Mouse (Mus musculus): ENCODE measurements around the gene Fam160b1. TPM values are rescaled to one million over a fixed set of nuclear protein-coding genes. Genes with fewer than 3 reads are reported as not detected.

Gene Fam160b1
- polyA plus RNA-seq, 1 experiment from 2014 or later: 17.7 TPM

DNA sequence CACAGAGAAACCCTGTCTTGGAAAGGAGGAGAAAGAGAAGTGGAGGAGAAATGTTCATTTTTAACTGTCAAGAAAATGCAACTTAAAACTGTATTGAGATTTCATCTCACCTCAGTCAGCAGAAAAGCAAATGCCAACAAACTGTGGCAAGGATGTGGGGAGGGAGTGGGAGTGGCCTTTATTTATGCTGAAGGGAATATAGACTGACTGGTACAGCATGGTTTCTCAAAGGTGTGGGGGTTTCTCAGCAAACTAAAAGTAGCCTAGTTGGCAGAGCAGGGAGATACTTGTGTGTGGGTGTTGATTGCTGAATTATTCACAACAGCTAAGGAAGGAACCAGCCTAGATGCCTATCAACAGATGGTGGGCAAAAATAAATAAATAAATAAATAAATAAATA lies 32.8 kb upstream of the Fam160b1 start:
- Histone ChIP-seq H3K9ac (replicated peaks) (no peak overlapping the region), H3K4me3 (no peak overlapping the region), H3K36me3 (no peaks in the 10 kb centered on the region), H3K4me2 (replicated peaks) (no peak overlapping the region), H3K27ac (replicated peaks) (no peak overlapping the region), H3K4me1 (no peaks in the 10 kb centered on the region), H3K27me3 (no peaks in the 10 kb centered on the region), H3K9me3 (no peaks in the 10 kb centered on the region)
- no peak for ATAC-seq (ENCODE audit: low FRiP score, low read depth)

DNA sequence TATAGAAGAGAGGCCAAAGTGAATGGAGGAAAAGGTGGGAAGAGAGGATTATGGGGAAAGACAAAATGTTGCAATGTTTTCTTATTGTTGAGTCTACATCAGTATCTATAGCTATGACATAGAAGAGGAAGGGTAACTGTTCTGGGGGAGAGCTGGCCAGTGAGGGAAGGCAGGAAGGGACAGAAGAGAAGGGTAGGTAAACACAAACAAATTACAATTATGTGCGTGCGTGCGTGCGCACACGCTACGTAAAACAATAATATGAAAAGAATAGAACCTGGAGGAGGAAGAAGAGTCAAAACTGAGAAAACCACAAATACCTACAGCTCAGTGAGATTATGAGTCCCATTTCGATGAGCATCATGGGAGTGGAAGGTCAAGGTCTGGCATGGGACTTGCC lies 32.2 kb upstream of the Fam160b1 start:
- Histone ChIP-seq H3K9me3 (no peaks in the 10 kb centered on the region), H3K27me3 (no peaks in the 10 kb centered on the region), H3K4me2 (replicated peaks) (no peak overlapping the region), H3K4me1 (no peaks in the 10 kb centered on the region), H3K27ac (replicated peaks) (no peak overlapping the region), H3K4me3 (no peak overlapping the region), H3K36me3 (no peaks in the 10 kb centered on the region), H3K9ac (replicated peaks) (no peak overlapping the region)
- no peak for ATAC-seq (ENCODE audit: low FRiP score, low read depth)
- WGBS: 98% methylated on average over 7 of the region's 7 CpGs

DNA sequence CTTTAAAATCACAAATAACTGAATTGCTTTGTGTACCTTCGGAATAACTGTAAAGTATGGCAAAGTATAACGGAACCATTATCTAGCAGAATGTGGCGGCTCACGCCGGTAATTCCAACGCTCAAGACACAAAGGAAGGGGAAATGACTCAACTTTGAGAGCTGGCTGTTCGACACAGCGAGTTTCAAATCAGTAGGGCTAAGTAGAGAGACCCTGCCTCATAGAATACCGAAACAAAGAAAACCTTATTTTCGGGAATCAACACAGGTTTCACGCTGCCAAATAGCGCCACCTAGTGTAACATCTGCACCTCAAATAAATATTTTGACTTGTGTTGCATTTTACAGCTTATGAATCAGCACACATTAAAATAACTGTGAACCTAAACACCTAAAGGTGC lies 31.7 kb upstream of the Fam160b1 start:
- Histone ChIP-seq H3K9ac (replicated peaks) (no peak overlapping the region), H3K36me3 (no peaks in the 10 kb centered on the region), H3K4me1 (no peaks in the 10 kb centered on the region), H3K4me2 (replicated peaks) (no peak overlapping the region), H3K27ac (replicated peaks) (no peak overlapping the region), H3K4me3 (no peak overlapping the region), H3K9me3 (no peaks in the 10 kb centered on the region), H3K27me3 (no peaks in the 10 kb centered on the region)
- no peak for ATAC-seq (ENCODE audit: low FRiP score, low read depth)
- WGBS: 61% methylated on average over 12 of the region's 12 CpGs

DNA sequence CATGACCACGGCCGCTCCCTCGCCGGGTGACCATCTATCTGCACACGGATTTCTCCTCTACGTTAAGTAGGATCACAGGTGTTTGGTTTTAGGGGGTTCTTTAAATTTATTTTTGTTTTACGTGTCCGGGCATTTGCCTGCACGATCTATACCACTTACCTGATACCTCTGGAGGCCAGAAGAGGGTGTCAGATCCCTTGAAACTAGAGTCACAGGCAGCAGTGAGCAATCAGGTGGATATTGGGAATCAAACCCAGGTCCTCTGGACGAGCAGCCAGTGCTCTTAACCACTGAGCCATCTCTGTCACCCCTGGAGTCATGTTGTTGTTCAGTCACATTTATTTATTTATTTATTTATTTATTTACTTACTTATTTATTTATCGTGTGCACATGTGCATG lies 30.2 kb upstream of the Fam160b1 start:
- H3K4me2 ChIP-seq (replicated peaks): no peak overlapping the region
- H3K9me3 ChIP-seq: no peaks in the 10 kb centered on the region
- H3K36me3 ChIP-seq: no peaks in the 10 kb centered on the region
- WGBS: 80% methylated on average over 11 of the region's 11 CpGs
- H3K9ac ChIP-seq (replicated peaks): no peak overlapping the region
- no peak for ATAC-seq (ENCODE audit: low FRiP score, low read depth)
- H3K4me3 ChIP-seq: no peak overlapping the region
- H3K27ac ChIP-seq (replicated peaks): no peak overlapping the region
- no peaks in the 10 kb centered on the region for H3K4me1 ChIP-seq
- no peaks in the 10 kb centered on the region for H3K27me3 ChIP-seq

DNA sequence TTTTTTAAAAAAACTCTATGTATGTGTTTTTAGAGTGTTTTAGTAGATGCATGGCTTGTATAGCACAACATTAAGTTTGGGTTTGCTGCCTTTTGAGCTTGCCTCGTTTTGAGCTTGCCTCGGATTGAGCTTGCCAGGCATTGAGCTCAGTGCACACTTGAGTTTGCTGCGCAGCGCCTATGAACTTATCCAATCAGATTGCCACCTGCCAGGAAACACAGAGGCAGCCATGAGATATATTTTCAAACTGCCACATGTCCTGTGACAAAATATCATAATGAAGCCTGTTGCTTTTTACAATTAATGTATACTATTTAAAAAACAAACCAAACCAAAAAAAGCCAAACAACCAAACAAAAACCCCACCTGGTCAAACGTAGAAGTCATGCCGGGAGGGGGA lies 29.2 kb upstream of the Fam160b1 start:
- no peak overlapping the region for H3K27ac ChIP-seq (replicated peaks)
- no peak overlapping the region for H3K4me3 ChIP-seq
- no peak overlapping the region for H3K9ac ChIP-seq (replicated peaks)
- no peaks in the 10 kb centered on the region for H3K4me1 ChIP-seq
- ATAC-seq (ENCODE audit: low FRiP score, low read depth): no peak
- H3K27me3 ChIP-seq: no peaks in the 10 kb centered on the region
- 86% methylated on average over 6 of the region's 6 CpGs for WGBS
- H3K4me2 ChIP-seq (replicated peaks): no peak overlapping the region
- no peaks in the 10 kb centered on the region for H3K9me3 ChIP-seq
- no peaks in the 10 kb centered on the region for H3K36me3 ChIP-seq

DNA sequence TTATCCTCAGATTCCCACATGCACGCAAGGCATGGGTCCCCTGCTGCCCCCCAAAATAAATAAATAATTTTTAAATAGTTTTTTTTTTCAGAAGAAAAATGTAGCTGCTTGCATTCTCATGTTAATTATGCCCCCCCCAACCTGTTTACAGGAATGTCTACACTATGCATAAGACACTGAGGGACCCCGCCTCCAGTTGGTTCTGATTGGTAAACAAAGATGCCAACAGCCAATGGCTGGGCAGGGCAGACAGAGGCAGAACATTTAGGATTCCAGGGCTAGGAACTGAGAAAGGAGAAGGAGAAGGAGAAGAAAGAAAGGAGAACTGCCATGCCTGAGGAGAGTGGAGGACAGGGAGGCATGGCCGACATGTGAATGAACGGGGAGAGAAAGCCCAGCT lies 27.1 kb upstream of the Fam160b1 start:
- Histone ChIP-seq H3K4me3 (no peak overlapping the region), H3K27ac (replicated peaks) (no peak overlapping the region), H3K9me3 (no peaks in the 10 kb centered on the region), H3K27me3 (no peaks in the 10 kb centered on the region), H3K36me3 (no peaks in the 10 kb centered on the region), H3K4me1 (no peaks in the 10 kb centered on the region), H3K9ac (replicated peaks) (no peak overlapping the region), H3K4me2 (replicated peaks) (no peak overlapping the region)
- no peak for ATAC-seq (ENCODE audit: low FRiP score, low read depth)
- WGBS: 83% methylated on average over 4 of the region's 4 CpGs

DNA sequence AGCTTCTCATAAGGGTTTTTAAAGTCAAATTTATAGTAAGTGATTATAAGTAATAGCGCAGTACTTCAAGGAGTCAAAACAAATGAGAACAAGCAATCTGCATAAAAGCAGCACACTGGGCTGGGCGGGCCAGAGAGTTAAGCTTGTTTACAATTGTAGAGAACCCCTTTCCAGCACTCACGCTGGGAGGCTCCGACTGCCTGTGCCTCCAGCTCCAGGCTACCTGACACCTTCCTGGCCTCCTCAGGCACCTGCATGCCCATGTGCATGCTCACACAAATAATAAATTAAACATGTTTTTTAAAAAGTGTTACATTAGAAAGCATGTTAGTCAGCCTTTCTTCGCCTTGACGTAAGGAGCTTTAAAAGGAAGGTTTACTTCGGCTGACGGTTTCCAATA lies 25.3 kb upstream of the Fam160b1 start:
- no peaks in the 10 kb centered on the region for H3K9me3 ChIP-seq
- no peaks in the 10 kb centered on the region for H3K36me3 ChIP-seq
- no peak for ATAC-seq (ENCODE audit: low FRiP score, low read depth)
- no peak overlapping the region for H3K27ac ChIP-seq (replicated peaks)
- WGBS: 40% methylated on average over 8 of the region's 8 CpGs
- no peak overlapping the region for H3K4me3 ChIP-seq
- no peak overlapping the region for H3K9ac ChIP-seq (replicated peaks)
- no peaks in the 10 kb centered on the region for H3K4me1 ChIP-seq
- no peaks in the 10 kb centered on the region for H3K27me3 ChIP-seq
- no peak overlapping the region for H3K4me2 ChIP-seq (replicated peaks)

DNA sequence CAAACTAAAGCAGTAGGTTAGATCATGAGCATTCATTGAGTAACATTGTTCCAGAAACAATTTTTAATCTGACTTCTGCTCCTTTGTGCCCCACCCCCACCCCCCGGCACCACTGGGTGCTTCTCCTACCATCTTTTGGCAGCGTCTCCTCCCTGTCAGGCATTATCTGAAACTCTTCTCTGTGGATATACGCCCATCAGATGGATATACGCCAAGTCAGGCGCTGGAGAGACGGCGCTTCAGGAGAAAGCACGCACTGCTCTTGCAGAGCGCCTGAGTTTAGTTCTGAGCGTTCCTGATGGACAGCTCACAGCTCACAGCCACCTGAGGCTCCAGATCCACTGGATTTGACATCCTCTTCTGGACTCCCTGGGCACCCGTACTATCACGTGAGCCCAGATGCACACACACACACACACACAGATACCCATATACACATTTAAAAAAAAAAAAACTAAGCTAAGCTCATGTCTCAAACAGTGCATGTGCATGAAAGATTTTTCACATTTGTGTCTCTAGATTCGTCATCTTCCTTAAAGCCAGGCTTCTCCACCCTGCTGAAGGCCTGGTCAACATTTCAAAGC lies 21.1 kb upstream of the Fam160b1 start:
- 87% methylated on average over 13 of the region's 13 CpGs for WGBS
- Histone ChIP-seq H3K27me3 (no peaks in the 10 kb centered on the region), H3K4me3 (no peak overlapping the region), H3K27ac (replicated peaks) (no peak overlapping the region), H3K9ac (replicated peaks) (no peak overlapping the region), H3K9me3 (no peaks in the 10 kb centered on the region), H3K4me1 (no peaks in the 10 kb centered on the region), H3K36me3 (no peaks in the 10 kb centered on the region), H3K4me2 (replicated peaks) (no peak overlapping the region)
- ATAC-seq (ENCODE audit: low FRiP score, low read depth): no peak

DNA sequence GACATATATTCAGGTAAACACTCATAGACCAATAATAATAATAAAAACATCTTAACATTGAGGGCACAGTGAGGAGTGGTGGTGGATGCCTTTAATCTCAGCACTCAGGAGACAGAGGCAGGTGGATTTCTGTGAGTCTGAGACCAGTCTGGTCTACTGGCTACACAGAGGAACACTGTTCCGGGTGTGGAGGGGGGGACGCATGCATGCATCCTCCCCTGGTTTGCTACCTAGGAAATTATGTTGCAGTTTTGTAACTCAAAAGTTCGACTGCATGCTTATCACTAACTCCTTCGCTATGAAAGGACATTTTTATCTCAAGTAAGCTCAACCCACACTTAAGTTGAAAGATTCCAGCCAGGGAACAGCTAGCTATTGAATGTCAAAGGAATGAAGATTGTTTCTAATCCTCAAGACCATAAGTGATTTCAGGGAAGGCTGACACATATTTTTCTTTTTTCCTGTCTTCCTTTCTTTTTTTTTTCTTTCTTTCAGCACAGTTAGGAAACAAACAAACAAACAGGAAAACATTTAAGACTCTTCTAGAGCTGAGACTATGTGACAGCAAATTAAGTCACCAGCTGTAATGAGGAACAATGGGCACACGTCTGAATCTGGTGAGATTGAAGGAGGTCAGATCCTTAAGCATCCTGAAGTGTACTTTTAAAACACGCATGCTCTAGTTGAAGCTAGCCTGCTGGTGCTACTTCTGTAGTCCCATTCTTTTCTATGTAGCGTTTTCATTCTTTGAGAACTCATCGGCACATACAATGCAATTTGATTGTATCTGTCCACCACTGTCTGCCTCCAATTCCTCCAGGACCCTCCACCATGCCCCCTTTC lies 19.4 kb upstream of the Fam160b1 start:
- Histone ChIP-seq H3K36me3 (no peaks in the 10 kb centered on the region), H3K4me1 (no peaks in the 10 kb centered on the region), H3K4me3 (no peak overlapping the region), H3K9me3 (0 out of 2 replicates have a peak, but pooled peaks cover 2% of the 10 kb centered on the region), H3K4me2 (replicated peaks) (no peak overlapping the region), H3K9ac (replicated peaks) (no peak overlapping the region), H3K27me3 (no peaks in the 10 kb centered on the region), H3K27ac (replicated peaks) (no peak overlapping the region)
- 81% methylated on average over 8 of the region's 8 CpGs for WGBS
- no peak for ATAC-seq (ENCODE audit: low FRiP score, low read depth)

DNA sequence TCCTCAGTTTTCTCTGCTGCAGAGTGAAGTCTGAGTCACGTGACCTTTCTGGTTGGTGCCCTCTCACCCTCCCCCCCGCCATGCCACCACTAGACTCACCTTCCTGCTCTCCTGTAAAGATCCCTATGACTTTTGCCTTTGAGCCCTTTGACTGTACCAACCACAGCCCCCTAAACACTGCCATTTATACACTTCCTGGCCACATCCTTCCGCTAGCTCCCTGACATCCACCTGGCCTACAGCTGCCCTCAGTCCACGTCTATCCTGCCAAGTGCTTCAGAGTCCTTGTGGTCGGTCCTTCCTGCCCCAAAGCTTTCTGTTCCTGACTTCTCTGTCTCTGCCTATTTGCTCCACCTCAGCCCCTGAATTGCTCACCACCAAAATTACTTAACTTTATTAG lies 16.6 kb upstream of the Fam160b1 start:
- no peak overlapping the region for H3K4me3 ChIP-seq
- no peaks in the 10 kb centered on the region for H3K36me3 ChIP-seq
- H3K27ac ChIP-seq (replicated peaks): no peak overlapping the region
- no peaks in the 10 kb centered on the region for H3K4me1 ChIP-seq
- WGBS: 86% methylated on average over 5 of the region's 5 CpGs
- H3K4me2 ChIP-seq (replicated peaks): no peak overlapping the region
- 0 out of 2 replicates have a peak, but pooled peaks cover 12% of the 10 kb centered on the region for H3K9me3 ChIP-seq
- no peaks in the 10 kb centered on the region for H3K27me3 ChIP-seq
- ATAC-seq (ENCODE audit: low FRiP score, low read depth): no peak
- no peak overlapping the region for H3K9ac ChIP-seq (replicated peaks)

DNA sequence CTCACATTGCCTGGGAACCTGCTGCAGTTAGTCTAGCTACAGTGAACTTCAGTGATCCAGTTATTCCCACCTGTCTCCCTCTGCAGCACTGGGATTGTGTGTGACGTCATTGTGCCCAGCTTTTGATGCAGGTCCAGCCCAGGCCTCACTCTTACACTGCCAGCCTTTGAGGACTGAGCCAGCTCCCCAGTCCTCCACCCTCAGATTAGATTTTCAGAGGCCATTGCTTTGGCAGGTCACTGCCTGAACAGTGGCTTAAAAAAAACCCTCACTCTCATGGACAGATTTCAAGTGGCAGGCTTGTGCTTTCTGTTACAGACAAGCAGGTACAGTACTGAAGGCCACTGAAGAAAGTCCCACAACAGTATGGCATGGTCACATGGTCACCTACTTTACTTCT lies 15.8 kb upstream of the Fam160b1 start:
- Histone ChIP-seq H3K36me3 (no peaks in the 10 kb centered on the region), H3K9ac (replicated peaks) (no peak overlapping the region), H3K27me3 (no peaks in the 10 kb centered on the region), H3K4me2 (replicated peaks) (no peak overlapping the region), H3K4me3 (no peak overlapping the region), H3K4me1 (no peaks in the 10 kb centered on the region), H3K27ac (replicated peaks) (no peak overlapping the region), H3K9me3 (0 out of 2 replicates have a peak, but pooled peaks cover 12% of the 10 kb centered on the region)
- WGBS: 71% methylated on average over 1 of the region's 1 CpGs
- ATAC-seq (ENCODE audit: low FRiP score, low read depth): no peak

DNA sequence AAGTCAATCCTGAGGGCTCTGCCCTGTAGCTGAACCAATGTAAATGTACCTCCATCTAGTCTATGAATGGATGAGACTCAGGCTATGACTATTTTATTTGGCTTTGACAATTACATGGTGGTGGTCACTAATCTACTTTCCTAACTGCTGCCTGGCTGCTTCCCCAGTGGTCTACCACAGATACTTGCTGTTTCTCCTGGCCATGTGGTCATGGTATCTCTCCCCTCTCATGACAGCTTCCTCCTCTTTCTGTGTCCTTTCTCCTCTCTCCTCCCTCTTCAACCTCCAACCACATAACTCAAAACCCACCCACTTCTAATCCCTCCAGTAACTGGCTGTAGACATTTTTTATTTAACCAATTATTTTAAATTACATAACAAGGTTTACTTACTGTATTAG lies 11.4 kb upstream of the Fam160b1 start:
- H3K27ac ChIP-seq (replicated peaks): no peak overlapping the region
- no peak overlapping the region for H3K9ac ChIP-seq (replicated peaks)
- H3K4me1 ChIP-seq: 0 out of 2 replicates have a peak, but pooled peaks cover 3% of the 10 kb centered on the region
- H3K36me3 ChIP-seq: no peaks in the 10 kb centered on the region
- H3K4me3 ChIP-seq: no peak overlapping the region
- H3K9me3 ChIP-seq: 0 out of 2 replicates have a peak, but pooled peaks cover 12% of the 10 kb centered on the region
- H3K27me3 ChIP-seq: no peaks in the 10 kb centered on the region
- no peak for ATAC-seq (ENCODE audit: low FRiP score, low read depth)
- H3K4me2 ChIP-seq (replicated peaks): no peak overlapping the region

Data from midbrain, embryonic 12.5 days (tissue).